Mouse (Mus musculus) small intestine, adult 2 months (tissue): ENCODE measurements at regions not wholly inside any gene's neighbourhood (a gene's known extent, or its start where the extent isn't known, plus 50 kb on each side); places are given as distances from the start of the nearest gene placed in this dataset.

ENCODE experiments used
- CTCF ChIP-seq: fragments of 200-500 bp; IDR thresholded peaks from 2 replicates; pipeline ENCODE4 v1.5.1; 2012; ENCODE audit warnings: low read depth, mild to moderate bottlenecking, control low read depth, inconsistent platforms, low read length, moderate library complexity, mixed read lengths; ENCODE audit not compliant: insufficient replicate concordance, insufficient read length; ENCODE audit errors: extremely low read depth
- POLR2A ChIP-seq: fragments of 200-500 bp; IDR thresholded peaks from 2 replicates; pipeline ENCODE4 v1.6.1; 2012; ENCODE audit warnings: low read depth, mild to moderate bottlenecking, control low read depth, inconsistent platforms, low read length, moderate library complexity

GRCm38 (mm10) chr17:45940121-45940813 lies 91.9 kb downstream of the Vegfa start:
- no peak for TF ChIP-seq CTCF
- no peak for TF ChIP-seq POLR2A
